Mouse (Mus musculus): ENCODE results near the gene Pde6h.

Gene Pde6h

GRCm38 (mm10) chr6:136944511-136944910, 20.9 kb downstream of the Pde6h start:
- TF ChIP-seq GATA4 (IDR thresholded peaks at IDR 0.05; ENCODE audit: insufficient replicate concordance, low read length): no peak

GRCm38 (mm10) chr6:136946241-136946640, 22.6 kb downstream of the Pde6h start:
- no peak for TF ChIP-seq GATA4 (IDR thresholded peaks at IDR 0.05; ENCODE audit: insufficient replicate concordance, low read length)

GRCm38 (mm10) chr6:136946943-136947342, 23.3 kb downstream of the Pde6h start:
- no peak for TF ChIP-seq GATA4 (IDR thresholded peaks at IDR 0.05; ENCODE audit: insufficient replicate concordance, low read length)

DNA sequence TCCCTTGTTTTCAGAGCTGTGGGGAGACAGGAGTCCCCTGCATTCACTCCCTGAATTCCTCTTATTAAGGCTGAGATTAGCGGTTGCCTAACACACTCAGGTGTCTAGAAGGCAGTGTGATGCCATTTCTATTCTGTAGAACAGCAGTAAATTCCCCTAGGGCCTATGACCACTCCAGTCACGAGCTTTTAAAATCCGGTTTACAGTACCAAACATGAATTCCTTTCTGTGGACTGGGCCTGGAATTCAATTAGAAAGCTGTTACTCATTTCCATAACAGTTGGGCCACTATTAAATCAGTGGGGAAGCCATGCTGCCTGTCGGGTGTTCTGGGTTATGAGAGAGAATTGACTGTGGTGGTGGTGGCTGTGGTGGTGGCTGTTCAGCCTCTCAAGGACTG, 24.1 kb downstream of the Pde6h start:
- no peak for TF ChIP-seq GATA4 (IDR thresholded peaks at IDR 0.05; ENCODE audit: insufficient replicate concordance, low read length)

GRCm38 (mm10) chr6:136950171-136950570, 26.5 kb downstream of the Pde6h start:
- TF ChIP-seq GATA4 (IDR thresholded peaks at IDR 0.05; ENCODE audit: insufficient replicate concordance, low read length): no peak

- no peak for TF ChIP-seq GATA4 (IDR thresholded peaks at IDR 0.05; ENCODE audit: insufficient replicate concordance, low read length)
Observed at GRCm38 (mm10) chr6:136952930-136953329, 29.3 kb downstream of the Pde6h start.

- TF ChIP-seq GATA4 (IDR thresholded peaks at IDR 0.05; ENCODE audit: insufficient replicate concordance, low read length): no peak
Observed at GRCm38 (mm10) chr6:136954192-136954591, 30.6 kb downstream of the Pde6h start.

- TF ChIP-seq GATA4 (IDR thresholded peaks at IDR 0.05; ENCODE audit: insufficient replicate concordance, low read length): no peak
Observed at GRCm38 (mm10) chr6:136954715-136955114, 31.1 kb downstream of the Pde6h start.

DNA sequence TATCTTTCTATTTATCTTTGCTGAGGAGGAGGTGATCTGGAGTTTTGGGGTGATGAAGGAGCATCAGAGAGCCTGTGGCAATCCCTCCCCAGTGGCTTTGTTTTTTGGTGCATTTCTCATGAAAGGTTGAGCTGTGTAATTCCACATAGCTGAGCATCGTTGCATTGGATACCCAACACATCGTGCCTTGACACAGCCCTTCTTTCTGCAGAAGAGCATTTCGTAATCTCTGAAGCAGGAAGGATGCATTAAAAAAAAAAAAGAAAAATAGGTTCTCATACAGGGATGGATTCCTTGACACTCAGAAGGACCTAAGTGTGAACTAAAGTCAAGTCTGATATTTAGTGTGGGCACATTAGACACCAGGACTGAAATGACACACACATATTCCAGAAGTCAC, 31.6 kb downstream of the Pde6h start:
- no peak for TF ChIP-seq GATA4 (IDR thresholded peaks at IDR 0.05; ENCODE audit: insufficient replicate concordance, low read length)

GRCm38 (mm10) chr6:136957062-136957461, 33.4 kb downstream of the Pde6h start:
- TF ChIP-seq GATA4 (IDR thresholded peaks at IDR 0.05; ENCODE audit: insufficient replicate concordance, low read length): no peak

GRCm38 (mm10) chr6:136959131-136959530, 35.5 kb downstream of the Pde6h start:
- no peak for TF ChIP-seq GATA4 (IDR thresholded peaks at IDR 0.05; ENCODE audit: insufficient replicate concordance, low read length)

DNA sequence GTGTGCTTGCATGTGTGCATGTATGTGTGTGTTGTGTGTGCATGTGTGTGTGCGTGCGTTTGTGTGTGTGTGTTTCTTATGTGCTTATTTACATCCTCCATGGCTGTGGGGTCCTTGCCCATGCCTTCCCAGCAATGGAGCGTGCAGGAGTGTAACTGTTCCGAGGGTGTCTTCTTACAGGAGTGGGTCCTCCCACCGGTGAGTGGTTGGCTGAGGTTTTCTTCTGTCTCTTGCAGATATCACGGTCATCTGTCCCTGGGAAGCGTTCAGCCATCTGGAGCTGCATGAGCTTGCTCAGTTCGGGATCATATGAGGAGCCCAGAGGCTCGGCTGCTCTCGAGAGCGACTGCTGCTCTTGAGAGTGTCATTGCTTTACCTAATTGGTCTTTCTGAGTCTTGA, 39.3 kb downstream of the Pde6h start:
- TF ChIP-seq GATA4 (IDR thresholded peaks at IDR 0.05; ENCODE audit: insufficient replicate concordance, low read length): no peak

GRCm38 (mm10) chr6:136964609-136965510, 41.2 kb downstream of the Pde6h start:
- TF ChIP-seq GATA4 (IDR thresholded peaks at IDR 0.05; ENCODE audit: insufficient replicate concordance, low read length): no peak

DNA sequence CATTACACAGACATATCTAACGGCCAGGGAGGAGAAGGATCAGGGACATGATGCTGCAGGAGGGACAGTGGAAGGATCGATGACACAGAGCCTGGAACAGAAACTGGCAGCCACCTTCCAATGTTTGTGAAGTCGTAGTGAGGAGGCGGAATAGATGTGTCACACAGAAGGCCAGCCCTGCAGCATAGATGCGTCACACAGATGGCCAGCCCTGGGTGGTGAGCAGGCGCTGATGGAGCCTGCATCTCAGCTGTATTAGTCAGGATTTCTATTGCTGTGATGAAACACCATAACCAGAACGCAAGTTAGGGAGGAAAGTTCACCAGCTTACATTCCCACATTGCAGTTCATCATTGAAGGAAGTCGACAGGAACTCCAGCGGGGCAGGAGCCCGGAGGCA, 42.3 kb downstream of the Pde6h start:
- TF ChIP-seq GATA4 (IDR thresholded peaks at IDR 0.05; ENCODE audit: insufficient replicate concordance, low read length): no peak

- no peak for TF ChIP-seq GATA4 (IDR thresholded peaks at IDR 0.05; ENCODE audit: insufficient replicate concordance, low read length)
Observed at GRCm38 (mm10) chr6:136967466-136967865, 43.8 kb downstream of the Pde6h start.

GRCm38 (mm10) chr6:136979274-136980082, 55.8 kb downstream of the Pde6h start:
- TF ChIP-seq GATA4 (IDR thresholded peaks at IDR 0.05; ENCODE audit: insufficient replicate concordance, low read length): no peak; the same call in 1 of the 2 replicates

Measured in liver, adult (tissue).